Mouse (Mus musculus) limb, embryonic 14.5 days (tissue): ENCODE measurements around the gene Arhgdia. TPM values are rescaled to one million over a fixed set of nuclear protein-coding genes. Genes with fewer than 3 reads are reported as not detected.

Experiments
- ATAC-seq: fragments of 200-750 bp; cut with Nextera tagmentation; 2 replicates; pipeline ENCODE4 v1.8.0; 2017; ENCODE audit warnings: low read depth, moderate number of reproducible peaks, moderate TSS enrichment; ENCODE audit not compliant: low FRiP score
- DNase-seq: peaks from one replicate; pipeline ENCODE4 v3.0.0-alpha.2; 2015; ENCODE audit warnings: low spot score
- H3K27ac ChIP-seq: fragments of 300-500 bp; sonication (generic); replicated peaks from 2 replicates; pipeline ENCODE4 v1.5.1; 2014; ENCODE audit warnings: low read depth, mild to moderate bottlenecking, low read length, moderate library complexity, mixed read lengths
- H3K27me3 ChIP-seq: fragments of 300-500 bp; sonication (generic); 2 replicates; pipeline ENCODE4 v1.6.1; 2014; ENCODE audit warnings: low read length, mixed read lengths; ENCODE audit not compliant: control insufficient read depth, insufficient read depth
- H3K36me3 ChIP-seq: fragments of 300-500 bp; sonication (generic); 2 replicates; pipeline ENCODE4 v1.6.1; 2014; ENCODE audit warnings: mild to moderate bottlenecking, low read length, moderate library complexity, mixed read lengths; ENCODE audit not compliant: control insufficient read depth, insufficient read depth
- H3K4me1 ChIP-seq: fragments of 300-500 bp; sonication (generic); 2 replicates; pipeline ENCODE4 v1.6.1; 2014; ENCODE audit warnings: antibody characterized with exemption, low read length, mixed read lengths; ENCODE audit not compliant: control insufficient read depth, insufficient read depth
- H3K4me2 ChIP-seq: fragments of 300-500 bp; sonication (generic); replicated peaks from 2 replicates; pipeline ENCODE4 v1.6.1; 2014; ENCODE audit warnings: low read depth, mild to moderate bottlenecking, low read length, moderate library complexity; ENCODE audit not compliant: severe bottlenecking
- H3K4me3 ChIP-seq: fragments of 300-500 bp; sonication (generic); replicated peaks from 2 replicates; pipeline ENCODE4 v1.5.1; 2014; ENCODE audit warnings: low read length
- H3K9ac ChIP-seq: fragments of 300-500 bp; sonication (generic); 2 replicates; pipeline ENCODE4 v1.6.1; 2014; ENCODE audit warnings: mild to moderate bottlenecking, low read depth, low read length, moderate library complexity; ENCODE audit not compliant: severe bottlenecking
- H3K9me3 ChIP-seq: fragments of 300-500 bp; sonication (generic); 2 replicates; pipeline ENCODE4 v1.6.1; 2016; ENCODE audit warnings: low read length; ENCODE audit not compliant: control insufficient read depth
- POLR2A ChIP-seq: fragments of 200-500 bp; IDR thresholded peaks from 2 replicates; pipeline ENCODE4 v1.8.0; 2012; ENCODE audit warnings: inconsistent platforms, mild to moderate bottlenecking, moderate library complexity, borderline replicate concordance; ENCODE audit not compliant: insufficient read depth, insufficient read length; ENCODE audit errors: extremely low read depth
- WGBS: fragments of 180-500 bp; shearing (Covaris S2); extraction: QIAGEN DNeasy Blood & Tissue Kit; methylation state at CpG from one replicate; pipeline ENCODE4 v1.1.7; 2014; 5-methylcytosine and 5-hydroxymethylcytosine counted together
- polyA plus RNA-seq, 2 experiments: library from polyadenylated mRNA; depleted of rRNA in 1 of 2; stranded (reverse) in 1 of 2; unstranded in 1 of 2; fragments of >200 nt; fragmentation: Nextera tagmentation in 1 of 2; extraction: Ambion mirVana in 1 of 2; gene quantifications; 2 replicates each; pipeline versions ENCODE4 v1.2.1 to v1.2.3; 2012 to 2014

Arhgdia gene
- polyA plus RNA-seq, 2 experiments, result 566 to 610 TPM

DNA sequence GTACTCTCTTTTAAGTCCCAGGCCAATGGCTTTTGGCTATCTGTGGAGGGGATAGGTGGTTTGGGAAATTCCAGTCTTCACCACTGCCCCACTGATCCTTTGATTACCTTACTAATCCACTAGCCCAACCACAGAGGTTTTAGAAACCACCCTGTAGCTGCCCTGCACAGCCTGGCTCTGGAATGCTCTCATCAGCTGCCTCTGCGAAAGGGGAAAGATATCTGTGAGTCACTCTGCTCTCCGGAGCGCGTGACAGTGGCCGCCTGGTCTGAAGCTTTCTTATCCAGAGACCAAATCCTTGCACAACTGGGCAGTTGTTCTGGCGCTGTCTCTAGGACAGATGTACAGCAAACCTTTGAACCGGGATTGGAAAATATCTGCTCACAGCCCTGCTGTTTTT is 26.6 kb downstream of the Arhgdia start:
- ATAC-seq, result no peak
- 63% methylated on average over 7 of the region's 7 CpGs for WGBS
- Histone ChIP-seq H3K4me1 (peaks cover 4% of the 10 kb centered on the region), H3K36me3 (peaks cover 11% of the 10 kb centered on the region), H3K4me2 (no peak overlapping the region), H3K9ac (no peak overlapping the region), H3K4me3 (no peak overlapping the region), H3K27ac (no peak overlapping the region), H3K27me3 (no peaks in the 10 kb centered on the region), H3K9me3 (no peaks in the 10 kb centered on the region)
- no peak for DNase-seq
- TF ChIP-seq POLR2A, result no peak

DNA sequence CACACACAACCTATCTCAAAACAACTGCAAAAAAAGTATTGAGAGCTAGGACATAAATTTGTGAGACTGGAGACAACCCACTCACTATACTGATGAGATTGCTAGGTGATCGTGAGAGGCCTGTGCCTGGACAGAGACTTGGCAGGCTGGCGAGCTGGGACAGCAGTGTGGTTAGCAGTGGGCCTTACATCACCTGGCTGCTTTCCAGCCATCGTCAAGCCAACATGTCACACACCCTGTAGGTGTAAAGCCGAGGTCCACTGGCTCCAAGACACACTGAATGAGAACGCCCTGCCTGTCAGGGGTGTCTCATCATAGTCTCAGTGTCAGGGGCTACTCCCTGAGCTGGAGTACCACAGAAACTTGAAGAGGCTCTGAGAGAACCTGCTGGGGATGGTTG is 28.7 kb downstream of the Arhgdia start:
- ATAC-seq (no peak), DNase-seq (no peak)
- WGBS, result 76% methylated on average over 5 of the region's 5 CpGs
- no peaks in the 10 kb centered on the region for H3K27me3 ChIP-seq
- no peak overlapping the region for H3K27ac ChIP-seq
- H3K4me3 ChIP-seq, result no peak overlapping the region
- no peak overlapping the region for H3K4me2 ChIP-seq
- no peak for TF ChIP-seq POLR2A
- H3K4me1 ChIP-seq, result peaks cover 12% of the 10 kb centered on the region
- H3K9ac ChIP-seq, result no peak overlapping the region
- no peaks in the 10 kb centered on the region for H3K36me3 ChIP-seq
- H3K9me3 ChIP-seq, result no peaks in the 10 kb centered on the region

DNA sequence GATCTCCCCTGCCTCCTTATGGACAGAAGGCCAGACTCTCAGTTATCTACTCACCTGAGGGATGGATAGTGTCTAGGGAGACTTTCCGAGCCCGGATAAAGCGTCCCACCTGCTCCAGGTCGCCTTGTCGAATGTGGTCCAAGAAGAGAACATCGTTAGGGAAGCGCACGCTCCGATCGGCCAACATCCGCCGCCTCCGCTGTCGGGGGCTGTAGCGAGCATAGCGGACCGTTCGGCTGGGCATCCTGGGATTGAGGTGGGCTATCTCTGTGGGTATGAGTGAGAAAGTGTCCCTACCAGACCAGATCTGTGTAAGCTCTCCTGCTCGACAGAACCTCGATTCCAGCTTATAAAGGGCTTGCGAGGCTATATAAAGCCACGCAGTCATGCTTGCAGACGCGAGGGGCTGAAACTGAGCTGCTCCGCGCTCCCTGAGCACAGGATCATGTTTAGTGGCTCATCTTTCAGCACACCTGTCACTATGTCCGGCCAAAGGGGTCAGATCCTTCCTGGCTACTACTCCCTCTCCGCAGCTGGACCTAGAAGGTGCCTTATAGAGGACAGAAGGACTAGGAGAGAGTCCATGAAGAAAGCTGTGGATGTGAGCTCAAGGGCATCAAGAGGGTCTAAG is 30.5 kb downstream of the Arhgdia start, which contains the start of gene Ppp1r27:
Gene Ppp1r27 (minus strand): TSS at position 323 of the 631 bp plus-strand sequence.
- no peak for ATAC-seq
- no peaks in the 10 kb centered on the region for H3K36me3 ChIP-seq

DNA sequence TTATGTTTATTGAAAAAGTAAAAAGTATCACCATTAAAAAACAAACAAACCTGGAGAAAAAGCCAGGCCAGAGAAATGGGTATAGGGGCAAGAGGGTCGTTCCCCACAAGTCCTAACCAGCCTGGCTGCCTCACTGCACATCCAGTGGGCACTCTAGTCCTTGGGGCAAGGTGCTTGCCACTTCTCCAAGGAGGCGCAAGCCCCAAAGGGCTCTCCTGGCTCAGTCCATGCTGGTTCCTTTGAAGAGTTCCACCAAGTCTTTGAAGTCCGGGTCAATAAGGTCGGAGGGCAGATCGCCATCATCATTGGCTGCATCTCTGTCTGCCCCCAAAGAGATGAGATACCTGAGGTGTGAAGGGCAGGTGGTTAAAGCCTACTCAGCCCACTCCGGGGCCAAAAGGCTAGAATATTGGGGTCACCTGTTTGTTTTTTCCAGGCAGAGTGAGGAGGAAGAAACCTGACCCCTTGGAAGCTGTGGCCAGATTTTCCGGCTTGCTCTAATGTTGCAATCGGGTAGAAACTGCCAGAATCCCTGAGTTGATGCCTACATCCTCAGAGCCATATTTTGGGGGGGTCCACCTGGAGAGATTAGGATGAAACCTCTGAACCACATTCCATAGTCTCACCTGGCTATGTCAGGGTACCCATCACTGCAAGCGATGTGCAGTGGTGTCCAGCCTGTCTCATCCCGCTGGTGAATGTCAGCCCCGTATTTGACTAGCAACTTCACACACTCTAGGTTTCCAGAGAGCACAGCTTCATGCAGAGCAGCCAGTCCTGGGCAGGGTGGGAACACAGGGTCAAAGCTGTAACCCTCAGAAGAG is 31.2 kb downstream of the Arhgdia start:
- Histone ChIP-seq H3K9me3 (no peaks in the 10 kb centered on the region), H3K9ac (peak overlapping the region; percentile 98), H3K4me2 (peak overlapping the region; percentile 67), H3K27ac (peak overlapping the region; percentile 90; the same call in 1 of the 2 replicates), H3K27me3 (no peaks in the 10 kb centered on the region), H3K36me3 (0 out of 2 replicates have a peak, but pooled peaks cover under 1% of the 10 kb centered on the region), H3K4me1 (peaks cover 12% of the 10 kb centered on the region), H3K4me3 (peak overlapping the region; percentile 98)
- DNase-seq (no peak), ATAC-seq (no peak)
- WGBS, result 55% methylated on average over 11 of the region's 11 CpGs
- TF ChIP-seq POLR2A, result 0 out of 2 replicates have a peak, but pooled peaks have one; percentile 3

More for the DNA sequence above, 30.5 kb downstream of the Arhgdia start, which contains the start of gene Ppp1r27:
- DNase-seq, result no peak
- no peak for TF ChIP-seq POLR2A
- Histone ChIP-seq H3K4me3 (peak within 1 kb of the TSS; percentile 98), H3K4me1 (peaks cover 12% of the 10 kb centered on the region), H3K9ac (peak within 1 kb of the TSS; percentile 98), H3K4me2 (peak within 1 kb of the TSS; percentile 67), H3K9me3 (no peaks in the 10 kb centered on the region), H3K27me3 (no peaks in the 10 kb centered on the region), H3K27ac (peak within 1 kb of the TSS; percentile 90; the same call in 1 of the 2 replicates)
- WGBS, result 91% methylated on average over 28 of the region's 28 CpGs

DNA sequence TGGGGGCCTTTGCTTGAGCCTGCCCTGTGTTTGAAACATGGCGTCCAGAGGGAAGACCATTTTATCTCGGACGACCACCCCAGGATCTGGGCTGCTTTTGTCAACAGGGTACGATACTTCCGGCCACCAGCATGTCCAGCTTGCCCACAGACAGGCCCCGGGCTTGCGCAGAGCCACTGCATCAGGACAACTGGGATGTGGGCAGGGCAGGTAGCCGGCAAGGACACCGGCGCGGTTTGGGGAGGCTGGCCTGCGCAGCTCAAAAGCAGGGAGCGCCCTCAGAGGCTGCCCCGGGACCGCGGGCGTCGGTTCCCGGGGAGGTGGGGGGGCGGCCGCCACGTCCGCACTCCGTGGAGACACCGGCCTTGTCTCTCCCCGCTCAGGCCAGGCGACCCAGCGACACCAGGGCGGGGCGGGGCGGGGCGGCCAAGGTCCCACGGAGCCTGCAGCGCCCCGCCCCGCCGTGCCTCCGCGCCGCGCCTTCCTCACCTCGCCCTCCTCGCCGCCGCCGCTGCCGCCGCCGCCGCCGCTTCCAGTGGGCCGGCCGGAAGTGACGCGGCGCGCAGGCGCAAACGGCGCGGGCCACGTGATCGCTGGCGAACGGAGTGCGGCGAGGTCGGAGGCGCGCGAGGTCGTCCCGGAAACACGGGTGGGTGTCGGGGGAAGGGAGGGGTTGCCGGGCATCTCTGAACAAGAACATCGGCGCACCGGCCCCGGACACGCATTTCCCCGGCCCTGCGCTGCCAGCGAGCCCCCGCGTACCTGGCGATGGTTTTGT is 32.1 kb downstream of the Arhgdia start, which contains the start of gene Mcrip1:
Gene Mcrip1 (minus strand): TSS at position 560 of the 778 bp plus-strand sequence.
- Histone ChIP-seq H3K27me3 (no peaks in the 10 kb centered on the region), H3K36me3 (peaks cover 9% of the 10 kb centered on the region), H3K9ac (peak within 1 kb of the TSS; percentile 98), H3K27ac (peak within 1 kb of the TSS; percentile 90), H3K9me3 (no peaks in the 10 kb centered on the region), H3K4me1 (peaks cover 12% of the 10 kb centered on the region), H3K4me2 (peak within 1 kb of the TSS; percentile 67), H3K4me3 (peak within 1 kb of the TSS; percentile 98)
- ATAC-seq (peak; percentile 91), DNase-seq (peak; percentile 85)
- WGBS, result under 1% methylated on average over 63 of the region's 87 CpGs
- 0 out of 2 replicates have a peak, but pooled peaks have one; percentile 38 for TF ChIP-seq POLR2A
